Mouse (Mus musculus): Measurements from ENCODE around the gene Agap3. TPM values are rescaled to one million over a fixed set of nuclear protein-coding genes. Genes with fewer than 3 reads are reported as not detected.
A peak's percentile ranks its signal among the peaks of the same experiment; 100 is the strongest.

Agap3 gene
- polyA plus RNA-seq, 1 experiment from 2014 or later = 10.3 TPM

- WGBS (ENCODE audit: insufficient replicate concordance) = 33% methylated on average over 5 of the region's 5 CpGs
- H3K4me1 ChIP-seq (replicated peaks) = peaks cover 58% of the 10 kb centered on the region
- peak overlapping the region; percentile 95 for H3K27ac ChIP-seq
- peak overlapping the region; percentile 100 for H3K4me2 ChIP-seq
- no peak for DNase-seq
- peak overlapping the region; percentile 85 for H3K4me3 ChIP-seq (replicated peaks)
- no peaks in the 10 kb centered on the region for H3K9me3 ChIP-seq (replicated peaks)
- H3K36me3 ChIP-seq = peaks cover 24% of the 10 kb centered on the region
- no peak for ATAC-seq (ENCODE audit: low read depth)
- peak overlapping the region; percentile 93 for H3K9ac ChIP-seq
- H3K27me3 ChIP-seq = no peaks in the 10 kb centered on the region
Measured at GRCm38 (mm10) chr5:24453283-24453984, 1.5 kb downstream of the Agap3 start.

- DNase-seq = no peak
- Histone ChIP-seq H3K9ac (peak overlapping the region; percentile 93), H3K27me3 (no peaks in the 10 kb centered on the region), H3K4me3 (replicated peaks) (peak overlapping the region; percentile 85), H3K4me1 (replicated peaks) (peaks cover 61% of the 10 kb centered on the region), H3K36me3 (peaks cover 29% of the 10 kb centered on the region), H3K9me3 (replicated peaks) (no peaks in the 10 kb centered on the region), H3K27ac (peak overlapping the region; percentile 95; the same call in 1 of the 2 replicates), H3K4me2 (peak overlapping the region; percentile 100)
- ATAC-seq (ENCODE audit: low read depth) = no peak
- 27% methylated on average over 2 of the region's 2 CpGs for WGBS (ENCODE audit: insufficient replicate concordance)
Measured at GRCm38 (mm10) chr5:24453985-24454303, 2.0 kb downstream of the Agap3 start.

- Histone ChIP-seq H3K9ac (peak overlapping the region; percentile 43), H3K4me3 (replicated peaks) (no peak overlapping the region), H3K27me3 (no peaks in the 10 kb centered on the region), H3K9me3 (replicated peaks) (no peaks in the 10 kb centered on the region), H3K4me2 (0 out of 2 replicates have a peak overlapping the region, but pooled peaks have one; percentile 19), H3K36me3 (peaks cover 30% of the 10 kb centered on the region), H3K27ac (no peak overlapping the region; the same call in 1 of the 2 replicates), H3K4me1 (replicated peaks) (peaks cover 65% of the 10 kb centered on the region)
- ATAC-seq (ENCODE audit: low read depth) = no peak
- no peak for DNase-seq
- 63% methylated on average over 3 of the region's 3 CpGs for WGBS (ENCODE audit: insufficient replicate concordance)
Measured at GRCm38 (mm10) chr5:24455076-24455475, 3.1 kb downstream of the Agap3 start.

- ATAC-seq (ENCODE audit: low read depth) (no peak), DNase-seq (no peak)
- Histone ChIP-seq H3K9ac (no peak overlapping the region), H3K4me3 (replicated peaks) (no peak overlapping the region), H3K9me3 (replicated peaks) (no peaks in the 10 kb centered on the region), H3K36me3 (peaks cover 35% of the 10 kb centered on the region), H3K27ac (0 out of 2 replicates have a peak overlapping the region, but pooled peaks have one; percentile 17), H3K4me2 (0 out of 2 replicates have a peak overlapping the region, but pooled peaks have one; percentile 19), H3K4me1 (replicated peaks) (peaks cover 63% of the 10 kb centered on the region), H3K27me3 (no peaks in the 10 kb centered on the region)
- WGBS (ENCODE audit: insufficient replicate concordance) = 75% methylated on average over 7 of the region's 7 CpGs
Measured at GRCm38 (mm10) chr5:24455613-24456012, 3.6 kb downstream of the Agap3 start.

GRCm38 (mm10) chr5:24466762-24467161 is 14.8 kb downstream of the Agap3 start:
- 73% methylated on average over 12 of the region's 12 CpGs for WGBS (ENCODE audit: insufficient replicate concordance)
- Histone ChIP-seq H3K27me3 (no peaks in the 10 kb centered on the region; the same call in 1 of the 2 replicates), H3K27ac (no peak overlapping the region), H3K9ac (no peak overlapping the region), H3K36me3 (peaks cover under 1% of the 10 kb centered on the region; the same call in 1 of the 2 replicates), H3K4me2 (no peak overlapping the region), H3K4me1 (replicated peaks) (peaks cover 21% of the 10 kb centered on the region), H3K4me3 (replicated peaks) (no peak overlapping the region), H3K9me3 (replicated peaks) (no peaks in the 10 kb centered on the region)
- no peak for ATAC-seq (ENCODE audit: low read depth)
- DNase-seq = no peak

GRCm38 (mm10) chr5:24470600-24470999 is 18.6 kb downstream of the Agap3 start:
- WGBS (ENCODE audit: insufficient replicate concordance) = 12% methylated on average over 5 of the region's 5 CpGs
- no peaks in the 10 kb centered on the region for H3K9me3 ChIP-seq (replicated peaks)
- no peak overlapping the region for H3K4me2 ChIP-seq
- H3K4me3 ChIP-seq (replicated peaks) = no peak overlapping the region
- H3K27ac ChIP-seq = no peak overlapping the region
- H3K9ac ChIP-seq = no peak overlapping the region
- peaks cover 38% of the 10 kb centered on the region for H3K27me3 ChIP-seq
- ATAC-seq (ENCODE audit: low read depth) (peak; percentile 60), DNase-seq (peak; percentile 62)
- H3K36me3 ChIP-seq = no peaks in the 10 kb centered on the region
- peaks cover 54% of the 10 kb centered on the region for H3K4me1 ChIP-seq (replicated peaks)

GRCm38 (mm10) chr5:24472884-24473619 is 21.1 kb downstream of the Agap3 start:
- 51% methylated on average over 6 of the region's 7 CpGs for whole genome bisulfite sequencing (ENCODE audit: insufficient replicate concordance)
- DNase-seq = no peak
- no peak overlapping the region for H3K4me2 ChIP-seq
- H3K36me3 ChIP-seq = peaks cover 15% of the 10 kb centered on the region
- peaks cover 40% of the 10 kb centered on the region for H3K4me1 ChIP-seq (replicated peaks)
- ATAC-seq (ENCODE audit: low read depth) = peak; percentile 22; the same call in 1 of the 2 replicates
- no peaks in the 10 kb centered on the region for H3K9me3 ChIP-seq (replicated peaks)
- H3K9ac ChIP-seq = no peak overlapping the region
- H3K4me3 ChIP-seq (replicated peaks) = no peak overlapping the region
- H3K27ac ChIP-seq = no peak overlapping the region
- H3K27me3 ChIP-seq = peaks cover 42% of the 10 kb centered on the region

GRCm38 (mm10) chr5:24474025-24474722 is 22.2 kb downstream of the Agap3 start:
- peak overlapping the region; percentile 37; the same call in 1 of the 2 replicates for H3K9ac ChIP-seq
- WGBS (ENCODE audit: insufficient replicate concordance) = 6% methylated on average over 77 of the region's 77 CpGs
- H3K36me3 ChIP-seq = peaks cover 26% of the 10 kb centered on the region
- H3K4me3 ChIP-seq (replicated peaks) = peak overlapping the region; percentile 49
- no peak for DNase-seq
- peaks cover 40% of the 10 kb centered on the region for H3K4me1 ChIP-seq (replicated peaks)
- peak; percentile 19; the same call in 1 of the 2 replicates for ATAC-seq (ENCODE audit: low read depth)
- no peaks in the 10 kb centered on the region for H3K9me3 ChIP-seq (replicated peaks)
- peak overlapping the region; percentile 66 for H3K4me2 ChIP-seq
- H3K27ac ChIP-seq = no peak overlapping the region; the same call in 1 of the 2 replicates
- peaks cover 42% of the 10 kb centered on the region for H3K27me3 ChIP-seq

GRCm38 (mm10) chr5:24474723-24475261 is 22.8 kb downstream of the Agap3 start:
- ATAC-seq (ENCODE audit: low read depth) (no peak), DNase-seq (no peak)
- Histone ChIP-seq H3K9ac (peak overlapping the region; percentile 37; the same call in 1 of the 2 replicates), H3K27ac (no peak overlapping the region; the same call in 1 of the 2 replicates), H3K9me3 (replicated peaks) (no peaks in the 10 kb centered on the region), H3K36me3 (peaks cover 32% of the 10 kb centered on the region), H3K27me3 (peaks cover 42% of the 10 kb centered on the region), H3K4me2 (peak overlapping the region; percentile 66), H3K4me3 (replicated peaks) (peak overlapping the region; percentile 49), H3K4me1 (replicated peaks) (peaks cover 44% of the 10 kb centered on the region)
- 6% methylated on average over 61 of the region's 67 CpGs for WGBS (ENCODE audit: insufficient replicate concordance)

GRCm38 (mm10) chr5:24475476-24476241 is 23.7 kb downstream of the Agap3 start:
- no peak for DNase-seq
- H3K27me3 ChIP-seq = peaks cover 42% of the 10 kb centered on the region
- H3K27ac ChIP-seq = no peak overlapping the region
- WGBS (ENCODE audit: insufficient replicate concordance) = 71% methylated on average over 6 of the region's 6 CpGs
- H3K4me1 ChIP-seq (replicated peaks) = peaks cover 48% of the 10 kb centered on the region
- ATAC-seq (ENCODE audit: low read depth) = no peak
- no peak overlapping the region for H3K4me2 ChIP-seq
- no peak overlapping the region for H3K9ac ChIP-seq
- H3K4me3 ChIP-seq (replicated peaks) = no peak overlapping the region
- H3K36me3 ChIP-seq = peaks cover 41% of the 10 kb centered on the region
- no peaks in the 10 kb centered on the region for H3K9me3 ChIP-seq (replicated peaks)

All from liver, embryonic 13.5 days (tissue).